Mouse (Mus musculus) forebrain, embryonic 13.5 days (tissue): Measurements from ENCODE around the gene Zfp775. TPM values are rescaled to one million over a fixed set of nuclear protein-coding genes. Genes with fewer than 3 reads are reported as not detected.

ENCODE experiments used
- ATAC-seq: fragments of 200-750 bp; cut with Nextera tagmentation; 2 replicates; pipeline ENCODE4 v1.8.0; 2017
- H3K27ac ChIP-seq: fragments of 300-500 bp; sonication (generic); 2 replicates; pipeline ENCODE4 v1.5.1; 2015; ENCODE audit warnings: inconsistent platforms, mild to moderate bottlenecking, moderate library complexity
- H3K27me3 ChIP-seq: fragments of 300-500 bp; sonication (generic); 2 replicates; pipeline ENCODE4 v1.6.1; 2015; ENCODE audit warnings: mild to moderate bottlenecking, inconsistent platforms
- H3K36me3 ChIP-seq: fragments of 300-500 bp; sonication (generic); 2 replicates; pipeline ENCODE4 v1.6.1; 2015; ENCODE audit warnings: mild to moderate bottlenecking, inconsistent platforms; ENCODE audit not compliant: poor library complexity, severe bottlenecking
- H3K4me1 ChIP-seq: fragments of 300-500 bp; sonication (generic); 2 replicates; pipeline ENCODE4 v1.6.1; 2015; ENCODE audit warnings: inconsistent platforms
- H3K4me2 ChIP-seq: fragments of 300-500 bp; sonication (generic); 2 replicates; pipeline ENCODE4 v1.6.1; 2015; ENCODE audit warnings: inconsistent platforms, mild to moderate bottlenecking, moderate library complexity
- H3K4me3 ChIP-seq: fragments of 300-500 bp; sonication (generic); 2 replicates; pipeline ENCODE4 v1.5.1; 2015; ENCODE audit warnings: mild to moderate bottlenecking, inconsistent platforms
- H3K9ac ChIP-seq: fragments of 300-500 bp; sonication (generic); 2 replicates; pipeline ENCODE4 v1.6.1; 2015; ENCODE audit warnings: mild to moderate bottlenecking, inconsistent platforms
- H3K9me3 ChIP-seq: fragments of 300-500 bp; sonication (generic); replicated peaks from 2 replicates; pipeline ENCODE4 v1.6.1; 2016; ENCODE audit warnings: inconsistent platforms
- WGBS: fragments of 180-500 bp; shearing (Covaris S2); methylation state at CpG from one replicate; pipeline ENCODE4 v1.1.7; 2015; 5-methylcytosine and 5-hydroxymethylcytosine counted together
- polyA plus RNA-seq: library from polyadenylated mRNA; unstranded; fragments of >200 nt; fragmentation: Nextera tagmentation; extraction: Ambion mirVana; gene quantifications from 2 replicates; pipeline ENCODE4 v1.2.1, GENCODE M21; 2015

The Zfp775 gene
- polyA plus RNA-seq, 1 experiment from 2014 or later: 13.4 TPM

DNA sequence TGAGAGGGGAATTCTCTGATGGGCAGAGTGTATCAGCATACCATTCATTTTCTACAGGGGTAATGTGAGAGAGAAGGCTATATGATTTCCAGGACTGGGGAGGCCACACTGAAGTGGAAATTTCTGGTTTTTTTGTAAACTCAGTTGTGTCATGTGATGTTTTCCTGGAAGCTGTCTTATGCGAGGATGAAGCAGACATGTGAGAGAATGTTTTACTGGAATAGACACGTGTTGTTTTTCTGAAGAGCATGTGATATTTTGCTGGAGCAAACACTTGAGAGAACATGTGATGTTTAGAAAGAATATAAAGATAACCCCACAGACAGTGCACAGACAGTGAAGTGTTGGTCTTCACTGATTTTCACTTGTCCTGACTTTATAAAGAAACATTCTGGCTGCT is 36.7 kb downstream of the Zfp775 start:
- Histone ChIP-seq H3K4me2 (no peak overlapping the region), H3K27me3 (no peaks in the 10 kb centered on the region), H3K27ac (no peak overlapping the region), H3K36me3 (no peaks in the 10 kb centered on the region), H3K9ac (no peak overlapping the region), H3K4me3 (no peak overlapping the region), H3K4me1 (no peaks in the 10 kb centered on the region), H3K9me3 (no peaks in the 10 kb centered on the region)
- no peak for ATAC-seq
- WGBS: 82% methylated on average over 2 of the region's 2 CpGs

DNA sequence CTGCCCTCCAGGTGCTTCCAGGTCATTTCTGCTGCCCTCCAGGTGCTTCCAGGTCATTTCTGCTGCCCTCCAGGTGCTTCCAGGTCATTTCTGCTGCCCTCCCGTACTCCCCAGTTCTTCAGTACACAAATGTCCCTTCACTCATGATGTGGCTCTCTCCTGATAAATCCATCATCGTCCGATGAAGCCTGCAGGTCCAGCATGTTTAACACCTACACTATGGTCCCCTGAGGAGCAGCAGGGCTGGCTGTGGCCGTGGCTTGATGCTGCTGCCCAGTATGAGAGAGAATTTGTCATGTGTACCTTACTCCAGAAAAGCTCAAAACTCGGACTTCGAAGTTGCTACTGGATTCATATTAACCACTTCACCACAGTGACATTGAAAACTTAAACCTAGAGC is 39.5 kb downstream of the Zfp775 start:
- no peaks in the 10 kb centered on the region for H3K9me3 ChIP-seq
- WGBS: 73% methylated on average over 6 of the region's 6 CpGs

DNA sequence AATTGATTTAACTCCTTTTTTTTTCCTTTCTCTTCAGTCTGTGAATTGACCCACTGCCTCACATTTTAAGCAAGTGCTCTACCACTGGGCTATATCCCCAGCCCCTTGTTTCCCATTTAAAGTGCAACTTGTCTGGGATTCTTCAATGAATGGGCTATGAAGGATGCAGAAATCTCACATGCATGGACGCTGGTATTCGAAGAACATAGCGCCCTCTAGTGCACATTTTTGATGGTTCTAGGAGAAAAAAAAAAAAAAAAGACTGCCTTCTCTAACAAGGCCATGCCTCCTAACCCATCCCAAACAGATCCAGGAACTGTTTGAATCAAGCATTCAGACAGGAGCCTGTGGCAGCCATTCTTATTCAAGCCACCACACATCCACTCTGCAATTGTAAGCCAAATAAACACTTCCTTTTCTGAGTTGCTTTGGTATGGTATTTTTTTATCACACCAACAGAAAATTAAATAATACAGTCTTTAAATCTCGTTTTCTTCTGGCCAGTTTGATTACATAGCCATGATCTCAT is 41.0 kb downstream of the Zfp775 start:
- Histone ChIP-seq H3K27ac (no peak overlapping the region), H3K4me3 (no peak overlapping the region), H3K27me3 (no peaks in the 10 kb centered on the region), H3K4me2 (no peak overlapping the region), H3K4me1 (no peaks in the 10 kb centered on the region), H3K9ac (no peak overlapping the region), H3K9me3 (no peaks in the 10 kb centered on the region), H3K36me3 (no peaks in the 10 kb centered on the region)
- WGBS: 17% methylated on average over 4 of the region's 4 CpGs
- peak; percentile 63; the same call in 1 of the 2 replicates for ATAC-seq

More for the DNA sequence above, 39.5 kb downstream of the Zfp775 start:
- H3K4me1 ChIP-seq: no peaks in the 10 kb centered on the region
- no peaks in the 10 kb centered on the region for H3K27me3 ChIP-seq
- no peak for ATAC-seq
- no peaks in the 10 kb centered on the region for H3K36me3 ChIP-seq
- H3K27ac ChIP-seq: no peak overlapping the region
- H3K4me3 ChIP-seq: no peak overlapping the region
- H3K4me2 ChIP-seq: no peak overlapping the region
- no peak overlapping the region for H3K9ac ChIP-seq

DNA sequence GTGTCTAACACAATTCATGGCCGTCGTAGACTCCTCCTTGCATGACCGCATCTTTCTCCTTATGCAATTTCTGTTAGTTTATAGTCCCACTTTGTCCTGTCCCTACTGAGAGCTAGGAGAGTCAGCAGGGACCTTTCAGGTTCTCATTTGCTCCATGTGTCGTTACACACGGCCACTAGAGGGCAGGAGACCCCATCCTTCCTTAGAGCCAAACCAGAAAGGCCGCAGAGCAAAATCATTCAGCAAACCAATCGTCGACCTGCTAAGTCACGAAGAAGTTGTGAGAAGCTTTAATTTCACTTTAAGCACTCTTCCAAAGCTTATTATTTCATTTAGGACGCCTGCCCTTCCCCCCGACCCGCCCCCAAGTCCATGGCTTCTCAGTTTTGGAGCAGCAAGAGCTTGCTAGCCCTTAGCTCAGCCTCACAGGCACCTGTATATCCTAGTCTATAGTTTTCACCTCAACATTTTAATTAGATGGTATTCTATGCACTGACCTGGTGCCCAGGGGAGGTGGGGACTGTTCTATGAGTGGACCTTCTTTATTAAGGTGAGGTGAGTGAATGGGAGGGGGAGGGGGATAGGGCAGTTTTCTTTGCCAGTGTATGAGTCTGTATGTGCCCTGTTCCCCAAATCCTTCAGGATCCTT is 43.9 kb downstream of the Zfp775 start:
- 12% methylated on average over 12 of the region's 12 CpGs for WGBS
- Histone ChIP-seq H3K4me1 (no peaks in the 10 kb centered on the region), H3K36me3 (no peaks in the 10 kb centered on the region), H3K4me3 (no peak overlapping the region), H3K9me3 (no peaks in the 10 kb centered on the region), H3K9ac (no peak overlapping the region), H3K27me3 (no peaks in the 10 kb centered on the region), H3K27ac (no peak overlapping the region), H3K4me2 (no peak overlapping the region)
- ATAC-seq: no peak

DNA sequence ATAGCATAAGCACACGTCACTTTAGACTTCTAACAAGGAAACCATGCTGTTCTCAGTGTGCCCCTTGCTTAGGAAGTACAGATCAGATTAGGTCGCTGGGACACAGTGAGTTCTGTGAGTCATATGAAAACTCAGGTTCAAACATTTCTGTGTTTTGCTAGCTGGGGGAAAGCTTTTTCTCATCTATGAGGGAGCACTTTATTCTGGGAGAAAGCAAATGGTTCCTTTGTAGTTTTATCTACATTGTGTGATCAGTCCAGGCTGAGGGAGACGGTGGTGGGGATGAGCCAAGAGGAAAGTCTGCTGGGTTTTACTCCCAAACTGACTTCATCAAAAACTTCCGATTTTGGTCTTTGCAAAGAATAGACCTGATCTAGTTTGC is 44.4 kb downstream of the Zfp775 start:
- WGBS: 82% methylated on average over 4 of the region's 4 CpGs
- no peaks in the 10 kb centered on the region for H3K36me3 ChIP-seq
- H3K9me3 ChIP-seq: no peaks in the 10 kb centered on the region
- no peak overlapping the region for H3K27ac ChIP-seq
- no peak for ATAC-seq
- H3K4me1 ChIP-seq: no peaks in the 10 kb centered on the region
- H3K27me3 ChIP-seq: no peaks in the 10 kb centered on the region
- H3K9ac ChIP-seq: no peak overlapping the region
- no peak overlapping the region for H3K4me2 ChIP-seq
- no peak overlapping the region for H3K4me3 ChIP-seq

DNA sequence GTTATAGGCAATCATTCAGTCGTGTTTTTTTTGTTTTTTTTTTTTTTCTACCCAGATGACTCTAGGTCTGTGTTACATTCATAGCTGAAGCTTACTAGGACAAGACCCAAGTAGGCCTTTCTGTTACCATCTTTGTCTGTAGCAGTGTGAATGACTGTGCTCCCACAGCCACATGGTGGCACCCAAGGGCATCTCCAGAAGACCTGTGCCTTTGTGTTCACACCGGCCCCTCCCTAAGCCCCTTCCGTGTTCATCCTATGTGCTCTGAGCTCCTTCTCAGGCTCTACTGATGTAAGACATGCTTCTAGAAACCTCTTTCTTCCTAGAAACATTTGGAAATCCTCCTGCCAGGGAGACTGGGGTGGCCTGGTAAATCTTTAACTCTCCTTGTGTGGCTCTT is 45.1 kb downstream of the Zfp775 start, which contains the start of gene Gimap8:
Gimap8 (plus strand) TSS at position 240 of the 400 bp plus-strand sequence.
- Histone ChIP-seq H3K4me1 (no peaks in the 10 kb centered on the region), H3K9ac (no peak within 1 kb of the TSS), H3K4me2 (no peak within 1 kb of the TSS), H3K4me3 (no peak within 1 kb of the TSS), H3K36me3 (no peaks in the 10 kb centered on the region), H3K27me3 (no peaks in the 10 kb centered on the region), H3K27ac (no peak within 1 kb of the TSS), H3K9me3 (no peaks in the 10 kb centered on the region)
- 57% methylated on average over 3 of the region's 3 CpGs for WGBS
- ATAC-seq: no peak

DNA sequence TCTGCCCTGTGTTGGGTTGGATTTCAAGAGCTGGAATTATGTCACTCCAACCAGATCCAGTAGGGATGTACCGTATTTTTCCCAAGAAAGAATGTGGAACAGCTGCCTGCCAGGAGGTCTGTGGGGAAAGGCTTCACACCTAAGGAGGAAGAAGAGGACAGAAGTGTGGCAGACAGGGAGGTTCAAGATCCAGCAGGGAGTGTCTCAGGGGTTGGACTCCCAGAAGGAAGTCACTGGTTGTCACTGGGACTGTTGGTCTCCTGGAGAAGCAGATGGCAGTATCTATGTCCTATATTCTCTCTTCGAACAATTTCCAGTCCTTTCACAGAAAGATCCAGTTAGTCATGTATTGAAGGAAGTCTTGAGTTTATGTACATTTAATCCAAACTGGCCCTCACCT is 45.7 kb downstream of the Zfp775 start:
- no peaks in the 10 kb centered on the region for H3K4me1 ChIP-seq
- H3K9me3 ChIP-seq: no peaks in the 10 kb centered on the region
- no peak overlapping the region for H3K4me3 ChIP-seq
- WGBS: 95% methylated on average over 2 of the region's 2 CpGs
- no peaks in the 10 kb centered on the region for H3K36me3 ChIP-seq
- no peaks in the 10 kb centered on the region for H3K27me3 ChIP-seq
- ATAC-seq: no peak
- H3K9ac ChIP-seq: no peak overlapping the region
- no peak overlapping the region for H3K4me2 ChIP-seq
- H3K27ac ChIP-seq: no peak overlapping the region

DNA sequence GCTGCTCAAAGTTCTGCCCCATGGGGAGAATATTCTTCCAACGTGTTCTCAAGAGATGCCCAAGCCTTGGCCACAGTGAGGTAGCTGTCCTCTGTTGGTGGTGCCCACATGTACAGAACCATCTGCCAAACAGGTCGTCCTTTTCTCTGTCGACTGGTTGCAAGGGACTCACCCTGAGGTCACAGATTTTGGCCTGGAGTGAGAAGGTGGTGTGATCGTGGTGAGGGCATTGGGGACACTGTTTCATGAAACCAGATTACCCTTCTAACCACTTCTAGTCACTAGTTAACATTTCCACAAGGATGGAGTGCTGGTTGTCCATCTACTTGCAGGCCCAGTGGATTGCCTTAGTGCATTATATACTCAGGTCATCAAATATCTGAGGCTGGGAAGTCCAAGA is 46.9 kb downstream of the Zfp775 start:
- ATAC-seq: no peak

DNA sequence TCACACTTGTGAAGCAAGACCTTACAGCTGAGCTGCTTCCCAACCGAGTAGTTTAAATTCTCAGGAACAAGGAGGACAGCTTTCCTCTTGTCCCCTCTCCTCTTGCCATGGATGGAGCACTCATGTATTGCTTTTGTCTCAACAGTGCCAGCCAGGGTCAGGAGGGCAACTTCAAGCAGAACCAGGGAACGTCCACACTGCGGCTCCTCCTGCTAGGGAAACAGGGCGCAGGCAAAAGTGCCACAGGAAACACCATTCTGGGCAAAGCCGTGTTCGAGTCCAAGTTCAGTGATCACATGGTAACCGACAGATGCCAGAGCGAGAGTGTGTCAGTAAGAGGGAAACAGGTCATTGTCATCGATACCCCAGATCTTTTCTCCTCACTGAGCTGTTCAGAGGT is 48.2 kb downstream of the Zfp775 start:
- no peak overlapping the region for H3K27ac ChIP-seq
- no peak for ATAC-seq
- 89% methylated on average over 9 of the region's 9 CpGs for WGBS

More for the DNA sequence above, 46.9 kb downstream of the Zfp775 start:
- Histone ChIP-seq H3K4me1 (no peaks in the 10 kb centered on the region), H3K36me3 (no peaks in the 10 kb centered on the region), H3K4me2 (no peak overlapping the region), H3K9ac (no peak overlapping the region), H3K4me3 (no peak overlapping the region), H3K27me3 (no peaks in the 10 kb centered on the region), H3K27ac (no peak overlapping the region), H3K9me3 (no peaks in the 10 kb centered on the region)
- 81% methylated on average over 4 of the region's 4 CpGs for WGBS

DNA sequence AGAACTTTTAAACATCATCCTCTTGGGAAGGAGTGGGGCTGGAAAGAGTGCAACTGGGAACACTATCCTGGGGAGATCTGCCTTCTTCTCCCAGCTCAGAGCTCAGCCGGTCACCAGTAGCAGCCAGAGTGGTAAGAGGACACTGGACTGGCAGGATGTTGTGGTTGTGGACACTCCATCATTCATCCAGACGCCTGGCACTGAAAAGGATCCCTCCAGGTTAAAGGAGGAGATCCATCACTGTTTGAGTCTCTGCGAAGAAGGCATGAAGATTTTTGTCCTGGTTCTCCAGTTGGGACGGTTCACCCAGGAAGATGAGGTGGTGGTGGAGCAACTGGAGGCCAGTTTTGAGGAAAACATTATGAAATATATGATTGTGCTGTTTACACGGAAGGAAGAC is 56.9 kb downstream of the Zfp775 start:
- no peaks in the 10 kb centered on the region for H3K9me3 ChIP-seq
- ATAC-seq: no peak
- H3K36me3 ChIP-seq: no peaks in the 10 kb centered on the region
- H3K4me1 ChIP-seq: no peaks in the 10 kb centered on the region
- H3K4me2 ChIP-seq: no peak overlapping the region
- no peaks in the 10 kb centered on the region for H3K27me3 ChIP-seq
- H3K27ac ChIP-seq: no peak overlapping the region
- H3K4me3 ChIP-seq: no peak overlapping the region
- no peak overlapping the region for H3K9ac ChIP-seq
- 93% methylated on average over 5 of the region's 5 CpGs for WGBS

More for the DNA sequence above, 48.2 kb downstream of the Zfp775 start:
- no peak overlapping the region for H3K4me3 ChIP-seq
- H3K4me2 ChIP-seq: no peak overlapping the region
- H3K4me1 ChIP-seq: no peaks in the 10 kb centered on the region
- no peaks in the 10 kb centered on the region for H3K27me3 ChIP-seq
- no peaks in the 10 kb centered on the region for H3K9me3 ChIP-seq
- H3K9ac ChIP-seq: no peak overlapping the region
- H3K36me3 ChIP-seq: no peaks in the 10 kb centered on the region

DNA sequence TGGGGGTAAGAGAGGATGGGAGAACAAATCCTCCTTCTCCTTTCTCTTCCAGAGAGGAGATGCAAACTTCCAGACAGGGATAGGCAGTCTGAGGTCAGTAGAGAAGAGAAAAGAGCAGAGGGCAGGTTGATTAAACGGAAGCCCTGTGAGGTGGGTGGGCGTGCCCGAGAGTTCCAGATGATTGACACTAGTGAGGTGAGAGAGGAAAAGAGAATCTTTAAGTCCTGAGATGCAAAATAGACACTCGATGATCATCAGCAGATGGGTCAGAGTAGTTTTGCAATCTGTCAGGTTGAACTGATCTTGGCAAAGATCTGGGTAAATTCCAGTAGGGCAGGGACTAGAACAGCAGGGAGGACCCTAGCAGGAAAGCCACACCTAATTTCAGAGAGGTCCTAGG is 62.9 kb downstream of the Zfp775 start:
- Histone ChIP-seq H3K4me2 (no peak overlapping the region), H3K9me3 (no peaks in the 10 kb centered on the region), H3K4me1 (no peaks in the 10 kb centered on the region), H3K27me3 (no peaks in the 10 kb centered on the region), H3K9ac (no peak overlapping the region), H3K36me3 (no peaks in the 10 kb centered on the region), H3K4me3 (no peak overlapping the region), H3K27ac (no peak overlapping the region)
- 90% methylated on average over 4 of the region's 4 CpGs for WGBS
- no peak for ATAC-seq

DNA sequence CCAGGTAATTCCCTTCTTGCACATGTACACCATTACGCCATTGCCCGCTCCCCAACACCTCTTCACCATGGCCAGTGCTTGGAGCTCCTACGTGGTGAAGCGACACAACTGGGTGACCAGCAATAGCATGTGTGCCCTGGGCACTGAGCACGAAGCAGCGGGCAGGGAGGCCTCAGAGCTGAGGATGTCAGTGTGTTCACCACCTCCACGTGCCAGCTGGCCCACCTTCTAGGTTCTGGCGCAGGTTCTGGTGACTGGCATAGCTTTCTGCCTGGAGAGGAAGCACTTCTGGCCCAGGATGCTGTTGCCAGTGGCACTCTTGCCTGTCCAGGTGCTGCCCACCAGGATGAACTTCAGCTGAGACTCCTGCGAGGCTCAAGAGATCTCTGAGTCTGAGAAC is 63.6 kb downstream of the Zfp775 start:
- Histone ChIP-seq H3K4me3 (no peak overlapping the region), H3K4me1 (no peaks in the 10 kb centered on the region), H3K4me2 (no peak overlapping the region), H3K9ac (no peak overlapping the region), H3K27me3 (no peaks in the 10 kb centered on the region), H3K36me3 (no peaks in the 10 kb centered on the region), H3K27ac (no peak overlapping the region), H3K9me3 (no peaks in the 10 kb centered on the region)
- no peak for ATAC-seq
- WGBS: 93% methylated on average over 9 of the region's 9 CpGs

DNA sequence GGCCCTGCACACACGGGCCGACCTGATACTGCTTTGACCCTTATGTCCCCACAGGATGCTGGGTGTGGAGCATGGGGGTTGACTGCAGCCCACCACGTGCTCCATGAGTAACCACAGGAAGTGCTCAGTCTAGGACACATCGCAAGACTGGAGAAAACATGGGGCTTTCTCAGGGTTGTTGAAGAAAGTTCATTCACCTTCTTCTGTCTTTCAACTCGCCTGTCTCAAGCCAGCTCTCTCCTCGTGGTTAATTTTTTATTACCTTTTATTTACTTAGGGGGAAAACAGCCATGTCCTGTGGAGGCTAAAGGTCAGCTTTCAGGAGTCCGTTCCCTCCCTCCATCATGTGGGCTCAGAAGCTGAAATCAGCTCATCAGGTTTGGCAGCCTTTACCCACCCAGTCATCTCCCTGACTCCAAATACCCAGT is 64.3 kb downstream of the Zfp775 start:
- Histone ChIP-seq H3K4me2 (no peak overlapping the region), H3K4me1 (no peaks in the 10 kb centered on the region), H3K27me3 (no peaks in the 10 kb centered on the region), H3K4me3 (no peak overlapping the region), H3K9me3 (no peaks in the 10 kb centered on the region), H3K9ac (no peak overlapping the region), H3K27ac (no peak overlapping the region), H3K36me3 (no peaks in the 10 kb centered on the region)
- ATAC-seq: no peak
- WGBS: 80% methylated on average over 7 of the region's 7 CpGs
